Mouse (Mus musculus): ENCODE measurements around the gene Fgfr2. TPM values are rescaled to one million over a fixed set of nuclear protein-coding genes. Genes with fewer than 3 reads are reported as not detected.
A peak's percentile ranks its signal among the peaks of the same experiment; 100 is the strongest.

Gene Fgfr2
- polyA plus RNA-seq, 1 experiment from 2014 or later = 137 TPM

DNA sequence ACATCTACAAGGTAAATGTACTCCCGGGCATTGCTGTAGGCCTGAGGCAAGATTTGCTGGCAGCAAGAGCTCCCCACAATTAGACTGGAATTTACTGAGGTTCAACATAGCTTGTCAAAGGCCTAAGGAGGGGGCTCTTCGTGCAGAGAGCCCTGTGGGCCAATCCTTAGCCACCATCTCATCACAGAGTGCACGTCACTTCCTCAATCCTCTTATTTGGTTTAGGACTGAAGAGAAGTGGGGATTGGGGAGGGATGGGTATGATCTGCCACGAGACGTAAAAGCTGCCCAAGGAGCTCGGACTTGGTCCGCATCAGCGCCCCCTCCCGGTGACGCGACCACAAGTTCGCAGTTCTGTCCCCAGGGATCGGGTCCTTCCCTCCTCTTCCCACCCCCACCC lies 547.5 kb downstream of the Fgfr2 start:
- WGBS = 0% methylated on average over 12 of the region's 13 CpGs
- peak overlapping the region; percentile 63 for H3K9ac ChIP-seq
- peak overlapping the region; percentile 94 for H3K27ac ChIP-seq (replicated peaks)
- no peaks in the 10 kb centered on the region for H3K9me3 ChIP-seq (replicated peaks)
- ATAC-seq (ENCODE audit: insufficient number of reproducible peaks, low FRiP score, low TSS enrichment, low read depth) = peak; percentile 89
- H3K4me1 ChIP-seq = peaks cover 29% of the 10 kb centered on the region
- H3K27me3 ChIP-seq = peaks cover 3% of the 10 kb centered on the region; the same call in 1 of the 2 replicates
- no peaks in the 10 kb centered on the region for H3K36me3 ChIP-seq
- H3K4me2 ChIP-seq (replicated peaks) = peak overlapping the region; percentile 54
- peak overlapping the region; percentile 65 for H3K4me3 ChIP-seq (replicated peaks)

DNA sequence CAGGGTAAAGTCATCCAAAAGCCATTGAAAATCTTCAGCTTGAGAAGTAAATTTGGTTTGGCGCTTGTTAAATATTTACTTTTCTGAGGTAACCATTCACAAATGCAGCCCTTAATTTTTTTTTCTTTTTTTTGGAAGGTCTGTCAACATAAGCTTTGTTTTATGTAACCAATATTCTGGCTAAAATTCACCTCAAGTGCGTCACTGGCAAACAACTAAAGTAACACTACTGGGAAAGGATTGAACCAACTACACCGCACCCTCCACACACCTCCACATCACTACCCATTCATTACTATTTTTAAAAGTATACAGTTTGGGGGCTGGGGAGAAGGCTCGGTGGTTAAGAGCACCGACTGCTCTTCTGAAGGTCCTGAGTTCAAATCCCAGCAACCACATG lies 548.5 kb downstream of the Fgfr2 start:
- no peak overlapping the region for H3K27ac ChIP-seq (replicated peaks)
- H3K36me3 ChIP-seq = 0 out of 2 replicates have a peak, but pooled peaks cover 3% of the 10 kb centered on the region
- H3K4me2 ChIP-seq (replicated peaks) = peak overlapping the region; percentile 54; the same call in 1 of the 2 replicates
- no peak for ATAC-seq (ENCODE audit: insufficient number of reproducible peaks, low FRiP score, low TSS enrichment, low read depth)
- WGBS = 72% methylated on average over 5 of the region's 5 CpGs
- no peak overlapping the region for H3K9ac ChIP-seq
- no peak overlapping the region for H3K4me3 ChIP-seq (replicated peaks)
- peaks cover 37% of the 10 kb centered on the region for H3K4me1 ChIP-seq
- H3K27me3 ChIP-seq = peaks cover 3% of the 10 kb centered on the region; the same call in 1 of the 2 replicates
- H3K9me3 ChIP-seq (replicated peaks) = no peaks in the 10 kb centered on the region

DNA sequence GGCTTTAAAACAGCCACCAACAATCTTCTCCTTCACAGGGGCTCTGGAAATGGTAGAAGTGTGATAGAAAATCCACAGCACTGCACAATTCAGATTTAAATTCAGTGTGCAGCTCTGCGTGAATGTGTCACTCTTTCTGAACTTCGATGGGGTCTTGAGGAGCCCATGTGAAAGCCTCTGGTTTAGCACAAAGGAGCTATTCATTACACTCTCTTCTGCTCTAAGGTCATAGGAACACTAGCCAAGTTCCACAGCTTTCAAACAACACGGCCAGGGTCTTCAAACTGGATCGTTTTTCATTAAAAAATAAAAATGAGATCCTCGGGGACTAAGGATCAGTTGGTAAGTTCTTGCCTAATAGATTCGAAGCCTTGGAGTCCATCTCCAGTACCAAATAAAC lies 549.9 kb downstream of the Fgfr2 start:
- Histone ChIP-seq H3K4me2 (replicated peaks) (peak overlapping the region; percentile 31; the same call in 1 of the 2 replicates), H3K4me3 (replicated peaks) (no peak overlapping the region)

DNA sequence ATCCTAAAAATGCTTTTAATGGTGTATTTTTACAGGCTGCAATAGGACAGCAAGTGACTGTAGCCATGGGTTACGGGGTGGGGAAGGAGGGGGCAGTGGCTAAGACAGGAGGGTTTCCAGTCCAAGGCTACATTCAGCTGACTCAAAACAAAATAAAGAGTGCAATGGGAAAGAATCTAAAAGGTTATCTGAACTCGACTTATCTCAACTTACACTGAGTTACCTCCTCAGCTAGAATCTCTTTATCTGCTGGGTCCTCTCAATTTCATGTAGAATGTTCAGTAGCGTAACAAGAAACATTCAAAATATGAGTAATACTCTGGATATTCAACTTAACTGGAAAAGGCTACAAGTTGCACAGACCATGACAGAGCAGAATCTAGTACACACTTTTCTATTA lies 550.4 kb downstream of the Fgfr2 start:
- peak overlapping the region; percentile 31; the same call in 1 of the 2 replicates for H3K4me2 ChIP-seq (replicated peaks)
- no peak overlapping the region for H3K9ac ChIP-seq
- no peak for ATAC-seq (ENCODE audit: insufficient number of reproducible peaks, low FRiP score, low TSS enrichment, low read depth)
- H3K4me1 ChIP-seq = peaks cover 41% of the 10 kb centered on the region
- H3K9me3 ChIP-seq (replicated peaks) = no peaks in the 10 kb centered on the region
- peaks cover 16% of the 10 kb centered on the region; the same call in 1 of the 2 replicates for H3K36me3 ChIP-seq
- no peak overlapping the region for H3K4me3 ChIP-seq (replicated peaks)
- 62% methylated on average over 3 of the region's 3 CpGs for WGBS
- 0 out of 2 replicates have a peak overlapping the region, but pooled peaks have one; percentile 28 for H3K27ac ChIP-seq (replicated peaks)
- no peaks in the 10 kb centered on the region for H3K27me3 ChIP-seq

More for the DNA sequence above, 549.9 kb downstream of the Fgfr2 start:
- no peak for ATAC-seq (ENCODE audit: insufficient number of reproducible peaks, low FRiP score, low TSS enrichment, low read depth)
- Histone ChIP-seq H3K9me3 (replicated peaks) (no peaks in the 10 kb centered on the region), H3K9ac (no peak overlapping the region), H3K27ac (replicated peaks) (0 out of 2 replicates have a peak overlapping the region, but pooled peaks have one; percentile 28), H3K27me3 (peaks cover 3% of the 10 kb centered on the region; the same call in 1 of the 2 replicates), H3K4me1 (peaks cover 41% of the 10 kb centered on the region), H3K36me3 (peaks cover 12% of the 10 kb centered on the region; the same call in 1 of the 2 replicates)
- WGBS = 46% methylated on average over 6 of the region's 6 CpGs

DNA sequence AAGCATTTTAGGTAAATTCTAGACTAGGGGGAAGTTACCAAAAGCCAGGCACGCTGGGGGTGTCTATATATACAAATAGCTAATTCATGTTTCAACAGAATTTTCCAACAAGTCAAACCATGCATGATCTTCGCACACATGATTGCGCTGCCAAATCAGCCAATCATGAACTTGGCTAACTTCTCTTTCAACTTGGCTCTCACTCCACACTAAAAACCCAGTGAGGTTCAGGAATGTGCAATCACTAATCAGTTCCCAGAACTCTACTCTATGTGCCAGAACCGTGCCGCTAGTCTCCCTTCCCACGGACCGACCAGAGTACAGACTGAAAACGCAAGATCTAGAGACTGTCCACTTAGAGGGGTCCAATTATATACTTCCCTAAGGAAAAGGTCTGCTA lies 551.7 kb downstream of the Fgfr2 start:
- H3K4me2 ChIP-seq (replicated peaks) = peak overlapping the region; percentile 31
- 44% methylated on average over 8 of the region's 8 CpGs for WGBS
- peak overlapping the region; percentile 79 for H3K27ac ChIP-seq (replicated peaks)
- no peak for ATAC-seq (ENCODE audit: insufficient number of reproducible peaks, low FRiP score, low TSS enrichment, low read depth)
- H3K4me3 ChIP-seq (replicated peaks) = no peak overlapping the region
- H3K36me3 ChIP-seq = peaks cover 24% of the 10 kb centered on the region; the same call in 1 of the 2 replicates
- H3K9me3 ChIP-seq (replicated peaks) = no peaks in the 10 kb centered on the region
- no peak overlapping the region for H3K9ac ChIP-seq
- H3K4me1 ChIP-seq = peaks cover 41% of the 10 kb centered on the region
- H3K27me3 ChIP-seq = no peaks in the 10 kb centered on the region

DNA sequence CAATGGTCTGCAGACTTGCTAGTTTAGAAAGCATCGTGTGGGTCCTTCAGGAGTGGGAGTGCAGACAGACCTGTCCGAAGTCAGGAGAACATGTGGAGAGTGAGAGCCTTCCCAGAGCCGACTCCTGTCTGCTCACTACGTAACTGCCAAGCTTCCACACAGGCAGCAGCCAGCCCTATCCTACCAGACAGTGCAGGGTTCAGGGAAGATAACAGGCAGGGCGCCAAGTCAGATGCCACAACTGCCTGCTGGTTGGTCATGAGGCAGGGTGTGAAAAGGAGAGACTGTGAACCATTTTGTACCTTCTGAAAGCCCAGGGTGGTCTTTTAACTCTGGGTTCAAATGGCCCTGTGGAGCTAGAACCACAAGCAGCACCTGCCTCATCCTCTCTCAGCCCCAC lies 553.1 kb downstream of the Fgfr2 start:
- Histone ChIP-seq H3K27me3 (no peaks in the 10 kb centered on the region), H3K9me3 (replicated peaks) (no peaks in the 10 kb centered on the region), H3K9ac (no peak overlapping the region), H3K4me2 (replicated peaks) (no peak overlapping the region), H3K27ac (replicated peaks) (no peak overlapping the region), H3K4me1 (peaks cover 39% of the 10 kb centered on the region), H3K4me3 (replicated peaks) (no peak overlapping the region), H3K36me3 (peaks cover 27% of the 10 kb centered on the region)
- 73% methylated on average over 5 of the region's 5 CpGs for WGBS
- ATAC-seq (ENCODE audit: insufficient number of reproducible peaks, low FRiP score, low TSS enrichment, low read depth) = no peak

DNA sequence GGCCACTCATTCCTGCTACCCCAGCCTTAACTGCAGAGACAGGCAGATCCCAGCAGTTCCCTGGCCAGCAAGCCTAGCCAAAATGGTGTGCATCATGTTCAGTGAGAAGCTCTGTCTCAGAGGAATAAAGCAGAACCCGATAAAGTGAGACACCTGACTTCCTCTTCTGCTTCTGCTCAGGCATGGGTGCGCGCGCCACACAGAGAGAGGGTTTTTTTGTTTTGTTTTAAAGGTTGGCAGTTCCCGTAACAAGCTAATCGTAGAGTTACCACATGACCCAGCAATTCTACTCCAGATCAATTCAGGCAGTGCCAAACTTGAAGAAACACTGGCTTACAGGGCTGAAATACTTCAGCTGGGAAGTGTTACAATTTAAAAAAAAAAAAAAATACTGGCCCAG lies 554.3 kb downstream of the Fgfr2 start:
- no peak overlapping the region for H3K9ac ChIP-seq
- no peaks in the 10 kb centered on the region for H3K9me3 ChIP-seq (replicated peaks)
- H3K4me3 ChIP-seq (replicated peaks) = no peak overlapping the region
- 89% methylated on average over 6 of the region's 6 CpGs for WGBS
- H3K4me2 ChIP-seq (replicated peaks) = no peak overlapping the region
- no peak for ATAC-seq (ENCODE audit: insufficient number of reproducible peaks, low FRiP score, low TSS enrichment, low read depth)
- H3K36me3 ChIP-seq = peaks cover 40% of the 10 kb centered on the region
- peaks cover 35% of the 10 kb centered on the region for H3K4me1 ChIP-seq
- H3K27me3 ChIP-seq = no peaks in the 10 kb centered on the region
- no peak overlapping the region for H3K27ac ChIP-seq (replicated peaks)

DNA sequence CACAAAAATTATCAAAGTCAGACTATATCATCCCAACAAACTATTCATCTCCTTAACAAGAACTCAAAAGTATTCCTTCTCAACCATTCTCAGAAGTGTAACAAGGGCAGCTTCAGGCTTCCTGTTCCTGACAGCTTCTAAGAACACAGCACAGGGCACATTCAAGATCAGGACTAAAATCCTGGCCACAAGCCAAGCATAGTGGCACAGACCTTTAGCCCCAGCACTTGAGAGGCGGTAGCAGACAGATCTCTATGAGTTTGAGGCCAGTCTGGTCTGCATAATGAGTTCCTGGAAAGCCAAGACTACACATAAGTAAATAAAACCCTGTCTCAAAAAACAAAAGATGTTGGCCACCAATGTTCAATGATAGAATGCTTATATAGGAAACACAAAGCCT lies 557.3 kb downstream of the Fgfr2 start:
- H3K4me3 ChIP-seq (replicated peaks) = no peak overlapping the region
- H3K4me1 ChIP-seq = peaks cover 13% of the 10 kb centered on the region
- no peak for ATAC-seq (ENCODE audit: insufficient number of reproducible peaks, low FRiP score, low TSS enrichment, low read depth)
- H3K36me3 ChIP-seq = peaks cover 69% of the 10 kb centered on the region
- no peak overlapping the region for H3K27ac ChIP-seq (replicated peaks)
- H3K4me2 ChIP-seq (replicated peaks) = no peak overlapping the region
- 70% methylated on average over 1 of the region's 1 CpGs for WGBS
- no peaks in the 10 kb centered on the region for H3K27me3 ChIP-seq
- H3K9ac ChIP-seq = no peak overlapping the region
- H3K9me3 ChIP-seq (replicated peaks) = no peaks in the 10 kb centered on the region

DNA sequence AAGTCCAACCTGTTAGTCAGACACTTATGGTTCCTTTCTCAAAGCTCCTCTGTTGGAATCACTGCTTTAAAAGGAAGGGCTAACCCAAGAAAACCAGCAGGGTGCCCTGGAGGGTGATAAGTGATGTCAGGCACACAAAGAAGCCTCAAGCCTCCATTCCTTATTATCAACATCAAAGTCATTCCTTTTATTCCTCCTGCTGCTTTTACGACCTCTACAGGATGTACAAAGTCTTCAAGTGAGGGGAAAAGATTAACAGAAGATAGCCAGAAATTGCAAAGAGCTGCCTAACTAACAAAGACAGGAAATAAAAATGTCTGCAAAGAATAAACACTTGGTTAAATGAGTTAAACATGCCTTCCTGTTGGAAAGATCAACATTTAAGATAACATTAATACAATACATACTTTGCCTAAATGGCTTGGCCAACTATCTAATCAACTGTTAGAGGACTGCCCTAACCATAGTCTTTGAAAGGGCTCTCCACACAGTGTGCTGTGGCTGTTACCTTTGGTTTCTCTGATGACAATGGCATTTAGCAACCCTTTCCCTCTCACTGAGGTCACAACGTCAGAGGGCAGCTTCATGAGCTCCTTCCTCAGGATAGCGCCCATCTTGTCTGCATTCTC lies 563.9 kb downstream of the Fgfr2 start:
- H3K4me3 ChIP-seq (replicated peaks) = no peak overlapping the region

DNA sequence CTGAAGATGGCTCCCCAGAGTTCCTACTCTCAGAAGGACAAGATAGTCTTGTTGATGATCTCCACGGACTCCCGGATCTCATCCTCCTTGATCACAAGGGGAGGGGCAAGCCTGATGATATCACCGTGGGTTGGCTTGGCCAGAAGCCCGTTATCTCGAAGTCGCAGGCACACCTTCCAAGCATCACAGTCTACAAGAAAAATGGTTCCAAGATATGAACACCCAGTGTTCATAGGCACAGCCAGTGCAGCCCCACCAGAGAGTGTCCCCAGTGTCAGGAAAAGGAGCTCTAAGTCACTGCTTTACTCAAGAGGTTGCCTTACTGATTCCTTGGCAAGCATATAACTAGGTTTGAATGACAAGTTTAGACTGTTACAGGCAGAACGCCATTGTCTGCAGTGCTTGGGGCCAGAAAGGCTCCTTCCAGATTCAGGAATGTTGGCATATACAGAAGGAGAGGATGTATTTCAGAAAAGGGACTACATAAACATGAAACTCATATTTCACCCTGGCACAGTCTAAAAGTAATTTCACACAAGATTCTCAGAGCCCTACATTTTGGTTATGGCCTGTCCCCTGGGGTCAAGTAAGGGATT lies 564.9 kb downstream of the Fgfr2 start:
- Histone ChIP-seq H3K27ac (replicated peaks) (peak overlapping the region; percentile 48; the same call in 1 of the 2 replicates), H3K4me2 (replicated peaks) (no peak overlapping the region), H3K27me3 (no peaks in the 10 kb centered on the region), H3K9ac (no peak overlapping the region), H3K4me1 (peaks cover 12% of the 10 kb centered on the region; the same call in 1 of the 2 replicates), H3K36me3 (peaks cover 55% of the 10 kb centered on the region), H3K9me3 (replicated peaks) (no peaks in the 10 kb centered on the region), H3K4me3 (replicated peaks) (no peak overlapping the region)
- WGBS = 65% methylated on average over 7 of the region's 7 CpGs
- no peak for ATAC-seq (ENCODE audit: insufficient number of reproducible peaks, low FRiP score, low TSS enrichment, low read depth)

More for the DNA sequence above, 563.9 kb downstream of the Fgfr2 start:
- no peak overlapping the region for H3K4me2 ChIP-seq (replicated peaks)
- H3K9ac ChIP-seq = no peak overlapping the region
- peak overlapping the region; percentile 44; the same call in 1 of the 2 replicates for H3K27ac ChIP-seq (replicated peaks)
- no peaks in the 10 kb centered on the region for H3K9me3 ChIP-seq (replicated peaks)
- WGBS = 53% methylated on average over 3 of the region's 3 CpGs
- H3K27me3 ChIP-seq = no peaks in the 10 kb centered on the region
- H3K4me1 ChIP-seq = peaks cover 12% of the 10 kb centered on the region; the same call in 1 of the 2 replicates
- ATAC-seq (ENCODE audit: insufficient number of reproducible peaks, low FRiP score, low TSS enrichment, low read depth) = no peak
- peaks cover 66% of the 10 kb centered on the region for H3K36me3 ChIP-seq

DNA sequence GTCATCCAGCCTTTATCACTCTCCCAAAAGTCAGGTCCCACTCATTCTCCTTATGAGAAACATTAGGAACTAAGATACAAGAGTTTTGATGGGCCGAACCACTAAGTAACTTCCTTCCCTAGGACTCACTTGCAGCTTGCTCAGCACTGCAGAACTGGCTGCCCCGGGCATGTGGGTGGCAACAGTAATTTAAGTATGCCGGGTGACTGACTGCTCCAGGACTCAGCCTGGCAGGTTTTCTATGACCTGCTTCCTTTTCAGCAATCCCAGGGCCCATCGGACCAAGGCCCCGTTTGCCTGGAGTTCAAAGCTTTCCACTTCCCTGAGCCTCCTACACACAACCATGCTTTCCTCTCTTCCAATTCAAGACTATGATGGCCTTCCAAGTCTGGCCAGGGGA lies 566.6 kb downstream of the Fgfr2 start:
- WGBS = 71% methylated on average over 5 of the region's 5 CpGs
- no peak overlapping the region for H3K27ac ChIP-seq (replicated peaks)
- no peak for ATAC-seq (ENCODE audit: insufficient number of reproducible peaks, low FRiP score, low TSS enrichment, low read depth)
- H3K4me2 ChIP-seq (replicated peaks) = no peak overlapping the region
- peaks cover 12% of the 10 kb centered on the region; the same call in 1 of the 2 replicates for H3K4me1 ChIP-seq
- no peak overlapping the region for H3K4me3 ChIP-seq (replicated peaks)
- no peaks in the 10 kb centered on the region for H3K9me3 ChIP-seq (replicated peaks)
- H3K36me3 ChIP-seq = peaks cover 39% of the 10 kb centered on the region
- no peaks in the 10 kb centered on the region for H3K27me3 ChIP-seq
- no peak overlapping the region for H3K9ac ChIP-seq

Measured in embryonic facial prominence, embryonic 15.5 days (tissue).